Mouse (Mus musculus): ENCODE measurements around the gene Methig1. TPM values are rescaled to one million over a fixed set of nuclear protein-coding genes. Genes with fewer than 3 reads are reported as not detected.
"Not testable (repeated sequence)": the region's sequence is repeated elsewhere in the genome, so short reads cannot be mapped to it uniquely, and the experiment has no call there.

Gene Methig1
- polyA plus RNA-seq, 1 experiment from 2014 or later, result not detected

DNA sequence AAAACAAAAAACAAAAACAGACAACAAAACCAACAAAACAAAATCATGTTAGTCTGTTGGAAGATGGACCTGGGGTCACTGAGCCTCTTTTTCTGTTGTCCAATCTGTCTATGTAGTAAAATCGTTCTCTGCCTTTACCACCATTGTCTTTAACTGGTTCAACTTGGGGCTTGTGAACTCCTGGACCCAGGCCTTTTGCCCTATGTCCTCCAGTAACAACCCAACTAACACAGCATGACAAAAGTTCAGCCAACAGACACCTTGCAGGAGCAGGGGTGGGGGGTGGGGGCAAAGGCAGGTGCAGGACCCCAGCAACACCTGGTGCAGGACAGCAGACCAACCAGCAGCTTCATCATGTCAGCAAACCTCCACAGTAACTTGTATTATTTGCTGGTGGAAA lies 33.1 kb upstream of the Methig1 start:
- H3K36me3 ChIP-seq (ENCODE audit: control insufficient read depth, insufficient read depth, low read length), result no peaks in the 10 kb centered on the region
- WGBS, result 85% methylated on average over 1 of the region's 1 CpGs
- H3K4me3 ChIP-seq (ENCODE audit: low read depth, low read length), result no peak overlapping the region
- H3K27ac ChIP-seq (ENCODE audit: low read depth, low read length), result no peak overlapping the region
- no peak for DNase-seq (ENCODE audit: low spot score, missing footprints)
- no peak overlapping the region for H3K9ac ChIP-seq (ENCODE audit: low read length)
- no peaks in the 10 kb centered on the region for H3K27me3 ChIP-seq (ENCODE audit: control insufficient read depth, insufficient read depth, low read length)
- no peaks in the 10 kb centered on the region for H3K9me3 ChIP-seq (ENCODE audit: control insufficient read depth, low read length)
- H3K4me2 ChIP-seq, result no peak overlapping the region
- no peaks in the 10 kb centered on the region for H3K4me1 ChIP-seq (ENCODE audit: control insufficient read depth, insufficient read depth, low read length)
- ATAC-seq (ENCODE audit: low FRiP score), result no peak

DNA sequence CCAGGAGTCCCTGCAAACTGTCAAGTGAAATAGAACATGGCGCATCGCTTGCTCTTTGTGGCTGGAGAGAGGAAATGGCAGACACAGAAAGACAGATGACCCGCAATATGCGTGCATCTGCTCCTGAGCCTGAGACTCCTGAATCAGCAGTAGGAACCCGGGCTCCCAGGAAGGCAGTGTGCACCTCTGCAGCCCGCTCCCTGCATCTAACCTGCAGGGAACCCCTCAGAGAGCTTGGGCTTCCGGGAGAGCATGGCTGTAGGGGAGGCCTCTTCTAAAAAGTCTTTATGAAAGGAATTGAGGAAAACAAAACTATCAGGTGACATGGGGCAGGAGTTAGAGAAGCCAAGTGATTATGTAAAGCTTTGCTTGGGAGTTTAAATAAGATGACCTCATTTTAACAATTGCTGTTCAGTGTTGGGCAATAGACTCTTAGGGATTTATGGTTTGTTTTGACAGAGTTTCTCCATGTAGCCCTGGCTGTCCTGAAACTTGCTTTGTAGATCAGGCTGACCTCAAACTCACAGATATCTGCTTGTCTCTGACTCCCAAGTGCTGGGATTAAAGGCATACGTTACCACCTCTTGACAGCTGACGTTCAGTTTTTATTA lies 32.5 kb upstream of the Methig1 start:
- H3K27me3 ChIP-seq (ENCODE audit: control insufficient read depth, insufficient read depth, low read length), result no peaks in the 10 kb centered on the region
- H3K4me1 ChIP-seq (ENCODE audit: control insufficient read depth, insufficient read depth, low read length), result no peaks in the 10 kb centered on the region
- ATAC-seq (ENCODE audit: low FRiP score), result no peak
- DNase-seq (ENCODE audit: low spot score, missing footprints), result no peak
- no peak overlapping the region for H3K9ac ChIP-seq (ENCODE audit: low read length)
- no peaks in the 10 kb centered on the region for H3K9me3 ChIP-seq (ENCODE audit: control insufficient read depth, low read length)
- no peak overlapping the region for H3K27ac ChIP-seq (ENCODE audit: low read depth, low read length)
- 83% methylated on average over 9 of the region's 9 CpGs for WGBS
- no peak overlapping the region for H3K4me2 ChIP-seq
- no peaks in the 10 kb centered on the region for H3K36me3 ChIP-seq (ENCODE audit: control insufficient read depth, insufficient read depth, low read length)
- no peak overlapping the region for H3K4me3 ChIP-seq (ENCODE audit: low read depth, low read length)

GRCm38 (mm10) chr15:100321134-100321533 lies 31.8 kb upstream of the Methig1 start:
- 66% methylated on average over 5 of the region's 5 CpGs for WGBS
- no peak overlapping the region for H3K27ac ChIP-seq (ENCODE audit: low read depth, low read length)
- DNase-seq (ENCODE audit: low spot score, missing footprints), result no peak

DNA sequence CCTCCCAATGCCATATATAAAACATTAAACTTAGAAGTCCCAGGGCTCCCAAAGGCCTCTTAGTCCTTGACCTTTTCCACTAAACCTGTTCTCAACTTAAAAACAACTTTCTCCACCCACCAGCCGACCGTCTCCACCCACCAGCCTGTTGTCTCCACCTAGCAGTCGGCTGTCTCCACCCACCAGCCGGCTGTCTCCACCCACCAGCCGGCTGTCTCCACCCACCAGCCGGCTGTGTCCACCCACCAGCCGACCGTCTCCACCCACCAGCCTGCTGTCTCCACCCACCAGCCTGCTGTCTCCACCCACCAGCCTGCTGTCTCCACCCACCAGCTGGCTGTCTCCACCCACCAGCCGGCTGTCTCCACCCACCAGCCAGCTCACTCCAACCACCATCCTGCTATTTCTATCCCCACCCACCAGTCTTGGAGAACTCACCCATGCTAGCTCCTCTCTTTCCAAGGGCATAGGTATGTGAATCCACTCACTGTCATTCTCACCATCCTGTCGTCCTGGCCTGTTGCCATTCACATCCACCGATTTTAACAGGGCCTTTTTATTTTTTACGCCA lies 28.8 kb upstream of the Methig1 start:
- H3K36me3 ChIP-seq (ENCODE audit: control insufficient read depth, insufficient read depth, low read length), result no peaks in the 10 kb centered on the region
- H3K9me3 ChIP-seq (ENCODE audit: control insufficient read depth, low read length), result no peaks in the 10 kb centered on the region
- no peak overlapping the region for H3K9ac ChIP-seq (ENCODE audit: low read length)
- WGBS, result 79% methylated on average over 12 of the region's 12 CpGs
- DNase-seq (ENCODE audit: low spot score, missing footprints), result no peak
- no peak for ATAC-seq (ENCODE audit: low FRiP score)
- no peaks in the 10 kb centered on the region for H3K27me3 ChIP-seq (ENCODE audit: control insufficient read depth, insufficient read depth, low read length)
- no peaks in the 10 kb centered on the region for H3K4me1 ChIP-seq (ENCODE audit: control insufficient read depth, insufficient read depth, low read length)
- no peak overlapping the region for H3K4me3 ChIP-seq (ENCODE audit: low read depth, low read length)
- no peak overlapping the region for H3K27ac ChIP-seq (ENCODE audit: low read depth, low read length)
- no peak overlapping the region for H3K4me2 ChIP-seq

More at GRCm38 (mm10) chr15:100321134-100321533, 31.8 kb upstream of the Methig1 start:
- H3K9me3 ChIP-seq (ENCODE audit: control insufficient read depth, low read length), result no peaks in the 10 kb centered on the region
- ATAC-seq (ENCODE audit: low FRiP score), result no peak
- H3K4me1 ChIP-seq (ENCODE audit: control insufficient read depth, insufficient read depth, low read length), result no peaks in the 10 kb centered on the region
- no peak overlapping the region for H3K9ac ChIP-seq (ENCODE audit: low read length)
- no peak overlapping the region for H3K4me3 ChIP-seq (ENCODE audit: low read depth, low read length)
- no peaks in the 10 kb centered on the region for H3K27me3 ChIP-seq (ENCODE audit: control insufficient read depth, insufficient read depth, low read length)
- no peak overlapping the region for H3K4me2 ChIP-seq
- H3K36me3 ChIP-seq (ENCODE audit: control insufficient read depth, insufficient read depth, low read length), result no peaks in the 10 kb centered on the region

DNA sequence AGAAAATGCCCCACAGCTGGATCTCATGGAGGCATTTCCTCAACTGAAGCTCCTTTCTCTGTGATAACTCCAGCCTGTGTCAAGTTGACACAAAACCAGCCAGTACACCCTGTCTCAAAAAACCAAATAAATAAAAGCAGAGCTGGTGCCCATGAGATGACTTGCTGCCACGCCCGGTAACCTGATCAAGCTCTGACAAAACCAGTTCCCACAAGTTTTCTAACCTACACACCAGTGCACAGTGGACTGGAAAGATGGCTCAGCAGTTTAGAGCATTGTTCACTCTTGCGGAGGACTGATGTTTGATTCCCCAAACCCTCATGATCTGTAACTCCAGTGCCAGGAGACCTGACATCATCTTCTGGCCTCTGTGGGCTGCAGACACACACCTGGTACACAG lies 27.7 kb upstream of the Methig1 start:
- H3K27ac ChIP-seq (ENCODE audit: low read depth, low read length), result no peak overlapping the region
- no peak overlapping the region for H3K4me2 ChIP-seq
- H3K36me3 ChIP-seq (ENCODE audit: control insufficient read depth, insufficient read depth, low read length), result no peaks in the 10 kb centered on the region
- ATAC-seq (ENCODE audit: low FRiP score), result no peak
- no peaks in the 10 kb centered on the region for H3K9me3 ChIP-seq (ENCODE audit: control insufficient read depth, low read length)
- 96% methylated on average over 3 of the region's 3 CpGs for WGBS
- no peaks in the 10 kb centered on the region for H3K27me3 ChIP-seq (ENCODE audit: control insufficient read depth, insufficient read depth, low read length)
- DNase-seq (ENCODE audit: low spot score, missing footprints), result no peak
- H3K4me3 ChIP-seq (ENCODE audit: low read depth, low read length), result no peak overlapping the region
- no peak overlapping the region for H3K9ac ChIP-seq (ENCODE audit: low read length)
- H3K4me1 ChIP-seq (ENCODE audit: control insufficient read depth, insufficient read depth, low read length), result no peaks in the 10 kb centered on the region

- not testable (repeated sequence) for H3K4me2 ChIP-seq; H3K4me1 ChIP-seq (ENCODE audit: control insufficient read depth, insufficient read depth, low read length); H3K9me3 ChIP-seq (ENCODE audit: control insufficient read depth, low read length); ATAC-seq (ENCODE audit: low FRiP score); H3K27ac ChIP-seq (ENCODE audit: low read depth, low read length); H3K4me3 ChIP-seq (ENCODE audit: low read depth, low read length); DNase-seq (ENCODE audit: low spot score, missing footprints); H3K36me3 ChIP-seq (ENCODE audit: control insufficient read depth, insufficient read depth, low read length); H3K27me3 ChIP-seq (ENCODE audit: control insufficient read depth, insufficient read depth, low read length); H3K9ac ChIP-seq (ENCODE audit: low read length)
- WGBS, result 69% methylated on average over 3 of the region's 4 CpGs
Measured at GRCm38 (mm10) chr15:100328089-100328488, 24.9 kb upstream of the Methig1 start.

DNA sequence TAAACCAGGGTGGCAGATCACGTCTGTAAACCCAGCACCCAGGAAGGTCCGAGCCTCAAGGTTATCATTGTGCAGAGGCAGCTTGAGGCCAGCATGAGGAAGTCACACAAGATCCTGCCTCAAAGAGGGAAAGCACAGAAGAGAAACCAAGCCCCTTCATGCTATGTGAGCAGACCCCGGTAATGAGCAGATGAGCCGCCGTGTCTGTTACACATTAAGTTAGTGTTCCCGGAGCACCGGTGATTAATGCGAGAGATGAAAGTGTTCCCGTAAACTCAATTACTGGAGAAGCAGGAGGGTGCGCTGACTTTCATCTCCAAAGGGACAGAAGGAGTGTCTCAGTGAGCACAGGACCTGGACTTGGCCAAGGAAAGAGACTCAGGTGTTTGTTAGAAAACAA lies 23.6 kb upstream of the Methig1 start:
- H3K36me3 ChIP-seq (ENCODE audit: control insufficient read depth, insufficient read depth, low read length); H3K4me1 ChIP-seq (ENCODE audit: control insufficient read depth, insufficient read depth, low read length); ATAC-seq (ENCODE audit: low FRiP score); DNase-seq (ENCODE audit: low spot score, missing footprints); H3K9ac ChIP-seq (ENCODE audit: low read length); H3K4me3 ChIP-seq (ENCODE audit: low read depth, low read length); H3K27me3 ChIP-seq (ENCODE audit: control insufficient read depth, insufficient read depth, low read length); H3K27ac ChIP-seq (ENCODE audit: low read depth, low read length); H3K4me2 ChIP-seq; H3K9me3 ChIP-seq (ENCODE audit: control insufficient read depth, low read length): not testable (repeated sequence)
- 86% methylated on average over 10 of the region's 10 CpGs for WGBS

GRCm38 (mm10) chr15:100330739-100331138 lies 22.2 kb upstream of the Methig1 start:
- Histone ChIP-seq H3K36me3 (ENCODE audit: control insufficient read depth, insufficient read depth, low read length) (no peaks in the 10 kb centered on the region), H3K4me2 (no peak overlapping the region), H3K4me3 (ENCODE audit: low read depth, low read length) (no peak overlapping the region), H3K27me3 (ENCODE audit: control insufficient read depth, insufficient read depth, low read length) (no peaks in the 10 kb centered on the region), H3K9me3 (ENCODE audit: control insufficient read depth, low read length) (no peaks in the 10 kb centered on the region), H3K27ac (ENCODE audit: low read depth, low read length) (no peak overlapping the region), H3K9ac (ENCODE audit: low read length) (no peak overlapping the region), H3K4me1 (ENCODE audit: control insufficient read depth, insufficient read depth, low read length) (no peaks in the 10 kb centered on the region)
- DNase-seq (ENCODE audit: low spot score, missing footprints) (no peak), ATAC-seq (ENCODE audit: low FRiP score) (no peak)
- 90% methylated on average over 7 of the region's 7 CpGs for WGBS

DNA sequence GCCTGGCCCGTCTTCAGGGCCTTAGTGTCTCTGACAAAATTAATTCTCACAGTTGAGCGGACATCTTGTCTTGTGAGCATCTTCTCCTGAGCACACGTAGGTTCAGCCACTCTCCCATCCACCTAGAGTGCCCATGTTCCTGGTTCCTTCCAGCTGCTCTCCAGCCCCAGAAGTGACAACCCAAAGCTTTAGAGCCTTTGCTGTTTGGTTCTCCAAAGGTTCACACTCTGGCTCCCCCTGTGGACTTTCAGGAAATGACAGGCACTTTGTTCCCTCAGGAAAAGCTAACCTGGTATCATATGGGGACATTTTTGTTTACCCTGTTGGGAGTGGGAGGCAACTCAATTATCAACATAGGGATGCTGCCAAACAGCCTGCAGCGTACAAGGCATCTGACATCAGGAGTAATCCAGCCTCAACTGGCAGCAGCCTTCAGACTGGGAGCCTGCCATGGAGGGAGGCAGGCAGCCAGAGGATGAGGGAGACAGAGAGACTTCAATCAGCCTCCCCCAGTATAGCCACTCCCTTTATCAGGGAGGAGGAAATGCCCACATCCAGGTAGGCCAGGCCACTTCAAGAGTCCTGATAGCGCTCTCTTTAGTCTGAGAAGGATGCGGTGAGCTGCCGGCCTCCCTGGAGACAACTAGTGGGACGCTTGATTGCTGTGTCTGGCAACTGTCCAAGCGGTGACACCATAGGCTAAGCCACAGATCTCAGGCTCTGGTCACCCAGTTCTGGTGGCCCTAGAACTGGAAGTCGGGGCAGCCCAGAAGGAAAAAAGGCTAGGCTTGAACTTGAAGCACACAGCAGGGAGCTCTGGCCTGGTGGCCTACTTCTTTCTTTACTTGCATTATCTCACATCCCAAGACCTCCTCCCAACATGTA lies 20.6 kb upstream of the Methig1 start:
- ATAC-seq (ENCODE audit: low FRiP score); DNase-seq (ENCODE audit: low spot score, missing footprints); H3K27ac ChIP-seq (ENCODE audit: low read depth, low read length); H3K36me3 ChIP-seq (ENCODE audit: control insufficient read depth, insufficient read depth, low read length); H3K4me2 ChIP-seq; H3K27me3 ChIP-seq (ENCODE audit: control insufficient read depth, insufficient read depth, low read length); H3K4me3 ChIP-seq (ENCODE audit: low read depth, low read length); H3K9ac ChIP-seq (ENCODE audit: low read length); H3K9me3 ChIP-seq (ENCODE audit: control insufficient read depth, low read length); H3K4me1 ChIP-seq (ENCODE audit: control insufficient read depth, insufficient read depth, low read length): not testable (repeated sequence)
- WGBS, result 37% methylated on average over 2 of the region's 10 CpGs

All from midbrain, embryonic 11.5 days (tissue).